Mouse (Mus musculus) thymus, adult 2 months (tissue): Measurements from ENCODE around the gene Pi4k2a.

ENCODE experiments used
- CTCF ChIP-seq: fragments of 200-500 bp; IDR thresholded peaks from 2 replicates; pipeline ENCODE4 v1.5.1; 2012; ENCODE audit warnings: mild to moderate bottlenecking, control low read depth, low read length, moderate library complexity, borderline replicate concordance; ENCODE audit not compliant: control insufficient read depth, poor library complexity, insufficient read depth; ENCODE audit errors: extremely low read depth
- POLR2A ChIP-seq: fragments of 200-500 bp; IDR thresholded peaks from 2 replicates; pipeline ENCODE4 v1.6.1; 2012; ENCODE audit warnings: mild to moderate bottlenecking, low read length, control low read depth, moderate library complexity; ENCODE audit not compliant: control insufficient read depth, poor library complexity, insufficient read depth; ENCODE audit errors: extremely low read depth

DNA sequence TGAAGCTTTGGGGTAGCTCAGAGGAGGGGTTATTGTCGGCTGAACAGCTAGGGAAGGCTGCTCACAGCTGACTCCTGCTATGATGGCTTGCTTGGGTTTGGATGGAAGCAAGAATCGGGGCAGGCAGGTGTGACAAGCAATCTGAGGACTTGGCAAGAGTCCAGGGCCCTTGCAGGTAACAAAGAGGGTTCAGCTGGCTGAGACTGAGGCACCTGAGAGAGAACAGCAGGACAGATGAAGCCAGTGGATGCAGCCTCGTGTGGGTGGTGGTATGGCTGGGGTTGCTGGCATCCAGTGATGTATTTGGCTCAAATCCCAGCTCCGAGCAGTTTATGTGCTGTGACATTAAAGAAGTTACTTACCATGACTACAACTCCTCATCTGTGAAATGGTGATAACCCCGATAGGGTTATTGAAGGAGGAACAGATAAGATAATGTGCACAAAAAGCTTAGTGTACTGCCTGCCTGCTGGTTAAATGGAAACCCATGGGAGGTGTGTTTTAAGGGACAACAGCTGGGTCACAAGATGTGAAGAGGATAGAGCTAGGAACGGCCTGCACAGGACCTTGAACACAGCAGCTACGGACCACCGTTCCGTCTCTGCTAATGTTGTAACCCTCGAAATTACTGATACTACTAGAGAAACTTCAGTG, 79.2 kb downstream of the Pi4k2a start:
- TF ChIP-seq CTCF (no peak), POLR2A (no peak)
